Mouse (Mus musculus) retina, postnatal 1 day (tissue): ENCODE data around the gene Selenos.

Experiments used
- DNase-seq: peaks from one replicate; pipeline ENCODE4 v3.0.0-alpha.2; 2012

The Selenos gene

DNA sequence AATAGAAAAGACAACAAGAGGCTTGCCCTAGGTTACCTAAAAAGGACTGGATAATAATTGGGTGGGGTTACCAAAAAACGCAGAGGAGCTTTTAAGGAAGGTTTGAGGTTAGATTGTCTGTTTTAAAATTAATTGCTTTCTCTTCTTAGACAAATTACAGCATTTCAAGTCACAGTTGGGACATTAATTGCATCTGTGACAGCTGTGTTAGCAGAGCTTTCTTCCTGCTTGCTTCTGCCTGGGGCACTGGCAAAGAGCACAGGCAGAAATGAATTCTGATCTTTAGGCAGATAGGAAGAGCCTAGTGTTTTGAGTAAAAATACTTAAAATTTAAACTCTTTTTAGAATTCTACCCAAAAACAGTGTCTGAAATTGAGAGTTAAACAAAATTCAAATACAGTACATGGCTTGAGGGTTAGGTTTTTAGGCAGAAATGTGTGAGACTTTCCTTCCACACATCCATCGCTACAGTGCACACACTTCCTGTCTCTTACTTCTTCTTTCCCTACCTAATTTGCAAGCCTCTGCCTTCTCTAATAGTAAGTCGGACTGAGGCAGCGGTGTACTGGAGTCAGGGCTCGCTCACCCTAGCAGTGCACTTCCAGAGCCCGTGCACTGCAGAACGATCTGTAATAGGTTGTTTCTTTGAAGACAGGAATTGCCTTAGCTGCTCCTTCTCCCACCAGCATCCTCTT lies 41.4 kb downstream of the Selenos start:
- DNase-seq: no peak

DNA sequence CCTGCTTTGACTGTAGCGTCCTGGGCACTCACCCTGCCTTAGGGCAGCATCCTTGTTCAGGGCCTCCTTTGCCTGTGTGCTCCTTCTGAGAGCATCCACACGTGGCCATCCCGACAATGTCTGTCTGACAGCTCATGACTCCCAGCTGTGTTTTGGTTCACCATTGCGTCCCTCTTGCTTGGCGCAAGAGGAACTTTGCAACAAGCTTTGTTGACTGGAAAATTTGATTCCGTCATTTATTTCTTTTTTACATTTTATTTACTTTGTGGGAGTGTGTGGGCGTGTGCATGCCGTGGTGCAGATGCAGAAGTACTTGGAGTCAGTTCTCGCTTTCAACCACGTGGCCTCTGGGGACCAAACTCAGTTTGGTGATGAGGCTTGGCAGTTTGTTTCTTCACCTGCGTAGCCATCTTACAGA lies 45.1 kb downstream of the Selenos start:
- DNase-seq: no peak

DNA sequence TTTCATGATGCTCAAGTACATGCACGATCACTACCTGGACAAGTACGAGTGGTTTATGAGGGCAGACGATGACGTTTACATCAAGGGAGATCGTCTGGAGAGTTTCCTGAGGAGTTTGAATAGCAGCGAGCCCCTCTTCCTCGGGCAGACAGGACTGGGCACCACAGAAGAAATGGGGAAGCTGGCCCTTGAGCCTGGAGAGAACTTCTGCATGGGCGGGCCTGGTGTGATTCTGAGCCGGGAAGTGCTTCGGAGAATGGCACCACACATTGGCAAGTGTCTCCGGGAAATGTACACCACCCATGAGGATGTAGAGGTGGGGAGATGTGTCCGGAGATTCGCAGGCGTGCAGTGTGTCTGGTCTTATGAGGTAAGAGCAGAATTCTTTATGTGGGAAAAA lies 45.9 kb downstream of the Selenos start:
- DNase-seq: no peak

DNA sequence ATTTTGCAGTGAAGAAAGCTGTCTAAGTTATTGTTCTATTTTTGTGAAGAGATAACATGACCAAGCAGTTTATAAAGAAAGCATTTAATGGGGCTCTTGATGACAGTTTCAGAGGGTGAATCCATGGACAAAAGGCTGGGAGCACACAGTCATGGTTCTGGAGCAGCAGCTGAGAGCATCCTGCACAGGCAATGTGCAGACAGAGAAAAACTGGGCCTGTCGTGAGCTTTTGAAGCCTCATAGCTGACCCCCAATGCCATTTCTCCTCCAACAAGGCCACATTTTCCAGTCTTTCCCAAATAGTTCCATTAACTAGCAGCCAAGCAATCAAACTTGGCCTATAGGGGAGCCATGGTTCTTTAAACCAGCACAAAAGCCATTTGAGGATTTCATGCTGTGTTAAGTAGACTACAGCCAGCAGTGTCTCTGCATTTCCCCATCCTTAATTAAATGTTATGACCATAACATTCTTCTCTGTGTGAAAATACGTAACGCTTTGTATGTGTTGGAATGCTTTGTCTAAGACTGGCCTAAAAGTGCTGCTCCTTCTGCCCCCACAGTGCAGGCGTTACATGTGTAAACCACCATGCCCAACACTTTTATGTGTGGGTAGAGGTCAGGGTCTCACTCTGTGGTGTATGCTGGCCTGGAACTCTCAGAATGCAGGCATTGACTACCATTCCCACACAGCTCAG lies 48.6 kb downstream of the Selenos start:
- DNase-seq: no peak

DNA sequence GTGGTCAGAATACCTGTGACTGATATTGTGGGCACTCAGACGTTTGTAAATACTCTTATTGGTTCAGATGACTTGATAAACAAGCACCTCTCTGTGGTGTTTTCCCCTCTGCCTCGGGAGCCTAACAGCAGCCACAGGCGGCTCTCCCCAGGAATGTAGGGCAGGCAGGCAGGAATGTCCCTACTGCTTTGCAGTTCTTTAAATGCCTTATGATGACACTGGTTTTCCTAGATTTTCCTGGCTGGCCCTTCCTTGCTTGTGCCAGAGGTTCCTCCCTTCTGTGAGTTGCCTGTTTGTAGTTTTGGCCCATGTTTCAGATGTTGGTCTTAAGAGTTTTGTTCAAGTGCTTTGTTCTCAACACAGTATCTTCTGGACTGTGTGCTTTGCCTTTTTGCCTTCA lies 49.4 kb downstream of the Selenos start:
- DNase-seq: no peak

DNA sequence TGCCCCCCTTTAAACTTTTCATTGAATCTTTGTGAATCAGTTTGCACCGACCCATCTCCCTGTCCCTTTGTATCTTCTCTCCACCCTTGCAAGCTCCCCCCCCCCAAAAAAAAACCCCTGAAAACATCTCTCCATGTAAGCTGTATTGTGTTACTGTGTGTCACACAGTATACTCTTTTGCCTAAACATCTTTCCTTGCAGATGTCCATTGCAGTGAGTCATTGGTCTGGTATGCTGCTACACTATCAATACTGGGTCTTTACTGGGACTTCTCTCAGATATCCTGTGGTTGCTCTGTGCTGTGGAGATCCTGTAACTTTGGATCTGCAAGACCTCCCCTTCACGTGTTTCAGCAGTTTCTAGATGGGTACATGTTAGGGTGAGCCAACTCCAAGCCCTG lies 50.8 kb downstream of the Selenos start:
- no peak for DNase-seq

DNA sequence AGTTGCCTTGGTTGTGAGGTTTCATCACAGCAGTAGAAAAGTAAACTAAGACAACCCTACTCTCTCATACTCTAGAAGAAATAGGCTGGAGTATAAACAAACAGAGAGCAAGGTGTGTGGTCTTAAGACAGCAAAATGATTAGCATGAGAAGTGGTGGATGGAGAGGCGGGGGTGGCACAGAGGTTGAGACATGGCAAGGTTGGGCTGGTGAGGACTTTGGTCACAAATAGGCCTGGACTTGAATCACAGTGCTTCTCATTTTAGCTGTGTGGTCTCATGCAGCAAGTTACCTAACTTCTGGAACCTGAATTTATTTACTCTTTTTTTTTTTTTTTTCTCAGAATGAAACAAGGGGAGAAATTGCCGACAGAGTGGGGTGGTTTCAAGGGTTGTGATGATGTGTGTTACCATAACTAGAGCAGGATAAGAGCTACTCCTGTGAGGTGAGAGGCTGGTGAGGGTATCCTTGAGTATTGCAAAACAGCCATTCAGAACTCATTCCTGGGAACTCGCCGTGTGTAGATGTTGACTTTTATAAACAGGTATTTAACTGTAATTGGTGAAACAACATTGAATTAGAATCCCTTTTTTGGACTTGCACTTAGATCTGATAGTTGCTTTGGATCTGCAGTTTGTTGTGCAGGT lies 52.5 kb downstream of the Selenos start:
- DNase-seq: no peak

DNA sequence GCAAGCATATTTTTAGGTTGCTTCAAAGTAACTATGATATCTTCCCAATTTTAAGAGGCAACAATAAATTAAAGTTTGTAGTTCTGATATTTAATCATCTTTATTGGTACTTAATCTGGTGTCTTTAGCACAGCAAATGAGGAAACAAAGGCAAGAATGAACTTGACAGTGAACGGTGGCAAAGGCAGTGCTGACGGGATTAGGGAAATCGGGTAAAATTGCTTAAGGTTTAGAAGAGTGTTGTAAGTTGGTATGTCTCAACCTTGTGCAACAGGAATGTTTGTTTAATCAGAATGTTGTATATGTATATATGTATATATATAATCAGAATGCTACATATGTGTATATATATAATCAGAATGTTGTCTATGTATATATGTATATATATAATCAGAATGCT lies 54.7 kb downstream of the Selenos start:
- DNase-seq: no peak

DNA sequence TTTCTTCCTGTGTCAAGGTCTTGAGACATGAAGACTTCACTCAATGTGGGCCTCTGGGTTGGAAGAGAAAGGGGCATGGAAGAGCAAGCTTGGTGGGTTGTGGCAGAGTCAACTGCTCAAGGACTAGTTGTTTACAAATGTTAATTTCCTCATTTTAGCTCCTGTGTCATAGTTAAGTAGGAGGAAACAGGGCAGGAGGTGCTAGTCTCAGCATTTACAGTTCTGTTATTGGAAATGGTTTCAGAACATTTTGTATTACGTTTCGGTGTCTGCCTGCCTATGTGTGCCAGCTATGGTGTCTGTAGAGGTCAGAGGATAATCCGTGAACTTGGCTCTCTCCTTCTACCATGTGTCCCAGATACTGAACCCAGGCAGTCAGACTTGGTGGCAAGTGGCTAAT lies 56.2 kb downstream of the Selenos start:
- no peak for DNase-seq

DNA sequence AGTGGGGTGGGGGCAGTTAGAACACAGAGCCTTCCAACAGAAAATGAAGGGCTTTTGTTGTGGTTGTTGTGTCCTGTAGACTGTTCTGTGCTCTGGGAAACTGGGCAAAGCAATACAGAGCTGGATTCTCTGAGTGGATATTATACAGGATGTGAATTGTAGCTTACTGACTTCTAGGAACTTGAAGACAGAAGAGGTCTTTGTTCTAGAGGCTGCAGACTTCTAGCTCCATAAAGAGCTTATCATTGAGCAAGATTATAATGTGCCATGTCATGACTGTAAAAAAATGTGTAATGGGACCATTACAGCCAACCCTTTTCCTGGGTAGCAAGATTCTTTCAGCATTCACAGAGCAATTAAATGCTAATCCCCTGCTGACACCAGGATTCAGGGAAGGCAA lies 56.7 kb downstream of the Selenos start:
- DNase-seq: no peak

DNA sequence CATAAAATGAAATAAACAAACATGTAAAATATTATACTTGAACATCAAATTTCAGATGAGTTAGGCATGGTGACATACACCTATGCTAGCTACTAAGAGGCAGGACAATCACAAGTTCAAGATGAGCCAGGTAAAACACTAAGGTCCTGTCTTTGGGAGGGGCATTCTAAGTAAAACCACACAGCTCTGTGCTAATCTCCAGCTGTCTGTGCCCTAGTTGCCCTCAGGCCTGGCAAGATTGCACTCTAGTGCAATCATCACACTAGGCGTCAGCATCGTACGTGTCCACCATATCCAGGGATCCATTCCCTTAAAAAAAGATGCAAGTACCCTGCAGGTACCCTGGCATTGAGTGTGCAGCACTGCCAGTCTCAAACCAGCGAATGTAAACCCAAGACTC lies 57.9 kb downstream of the Selenos start:
- no peak for DNase-seq

DNA sequence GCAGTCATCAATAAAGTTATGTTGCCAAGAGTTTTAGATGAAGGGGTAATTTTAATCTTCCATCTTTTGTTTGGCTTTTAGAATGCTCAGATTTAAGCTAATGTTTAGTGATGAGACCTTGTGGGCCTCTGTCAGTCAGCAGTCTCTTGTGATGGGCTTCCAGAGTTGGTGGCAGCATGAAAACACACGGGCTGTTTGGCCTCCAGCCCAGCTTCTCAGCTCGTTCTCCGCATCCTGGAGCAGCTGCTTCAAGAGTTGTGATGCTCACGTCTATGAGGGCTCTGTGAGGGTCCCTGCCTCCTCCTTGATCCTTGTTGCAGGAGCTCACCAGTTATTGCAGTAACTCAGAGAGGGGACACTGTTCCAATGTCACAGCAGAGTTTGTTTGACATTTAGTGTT lies 58.9 kb downstream of the Selenos start:
- DNase-seq: no peak

DNA sequence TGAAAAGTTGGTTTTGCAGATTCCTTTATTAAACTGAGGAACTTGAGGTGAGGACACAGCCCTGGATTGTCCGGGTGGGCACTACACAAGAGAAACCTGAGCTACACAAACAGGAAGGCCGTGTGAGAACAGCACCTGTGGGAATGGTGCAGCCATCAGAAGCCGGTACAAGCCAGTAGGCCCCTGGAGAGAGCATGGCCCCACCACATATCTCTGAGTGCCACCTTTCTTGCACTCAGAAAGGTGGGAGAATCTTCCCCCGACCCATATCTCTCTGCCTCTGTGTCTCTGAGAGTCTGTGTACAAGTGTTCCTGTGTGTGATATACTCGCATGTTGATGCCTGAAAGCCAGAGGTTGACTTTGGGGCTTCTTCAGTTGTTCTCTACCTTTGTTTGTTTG lies 59.4 kb downstream of the Selenos start:
- DNase-seq: no peak
